Mouse (Mus musculus): ENCODE data around the gene Ggn. TPM values are rescaled to one million over a fixed set of nuclear protein-coding genes. Genes with fewer than 3 reads are reported as not detected.
A peak's percentile ranks its signal among the peaks of the same experiment; 100 is the strongest.
"Not testable (repeated sequence)": the region's sequence is repeated elsewhere in the genome, so short reads cannot be mapped to it uniquely, and the experiment has no call there.

The Ggn gene
- polyA plus RNA-seq, 2 experiments from 2014 or later: not detected

DNA sequence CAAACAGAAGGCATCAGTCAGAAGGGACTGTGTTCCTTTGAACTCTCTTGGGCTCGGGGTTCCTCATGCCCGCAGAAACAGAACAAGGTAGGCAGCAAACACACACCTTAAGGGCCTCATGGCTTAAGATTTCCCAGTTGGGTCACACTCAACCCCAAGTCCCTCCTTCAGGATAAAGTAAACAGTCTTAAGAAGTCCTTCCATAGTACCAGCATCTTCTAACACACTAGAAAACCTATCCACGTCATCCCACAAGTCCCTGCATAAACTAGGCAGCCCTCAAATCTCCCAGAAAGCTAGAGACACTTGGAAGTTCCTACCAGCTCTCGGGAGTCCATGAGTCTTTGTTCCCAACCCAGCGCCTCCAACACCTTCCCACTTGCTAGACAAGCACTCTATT, 7.7 kb upstream of the Ggn start:
- ATAC-seq: no peak

DNA sequence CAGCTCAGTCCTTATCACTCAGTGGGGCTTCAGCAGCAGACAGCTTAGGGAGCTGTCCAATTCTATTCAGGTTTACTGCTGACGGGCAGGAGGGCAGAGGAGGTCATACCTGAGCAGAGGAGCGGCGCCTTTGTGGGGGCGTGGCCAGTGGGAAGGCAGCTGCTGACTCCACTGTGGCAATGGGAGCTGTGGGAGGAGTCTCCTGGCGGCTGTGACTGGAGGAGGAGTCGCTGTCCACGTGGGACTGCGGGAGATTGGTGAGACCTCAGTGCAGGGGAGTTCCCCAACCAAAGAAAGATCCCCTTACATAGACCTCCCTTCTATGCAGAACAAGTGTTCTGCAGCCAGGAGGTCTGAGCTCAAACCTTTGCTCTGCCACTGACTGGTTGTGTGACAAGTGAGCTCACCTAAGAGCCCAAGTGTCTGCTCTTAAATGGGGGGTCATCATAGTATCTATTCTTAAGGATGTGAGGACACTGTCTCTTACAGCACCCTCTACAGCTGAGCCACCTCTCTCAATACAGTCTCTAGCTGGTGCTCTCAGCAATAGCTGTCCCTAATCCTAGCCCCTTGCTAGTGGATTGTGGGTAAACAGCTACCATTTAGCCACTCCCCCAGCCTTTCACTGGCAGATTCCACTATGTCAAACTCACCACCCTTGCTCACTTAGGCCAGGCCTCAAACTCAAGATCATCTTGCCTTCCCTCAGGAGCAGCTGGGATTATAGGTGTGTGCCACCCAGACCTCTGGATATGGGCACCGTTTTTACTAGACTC, 7.1 kb upstream of the Ggn start:
- peak; percentile 70 for ATAC-seq

DNA sequence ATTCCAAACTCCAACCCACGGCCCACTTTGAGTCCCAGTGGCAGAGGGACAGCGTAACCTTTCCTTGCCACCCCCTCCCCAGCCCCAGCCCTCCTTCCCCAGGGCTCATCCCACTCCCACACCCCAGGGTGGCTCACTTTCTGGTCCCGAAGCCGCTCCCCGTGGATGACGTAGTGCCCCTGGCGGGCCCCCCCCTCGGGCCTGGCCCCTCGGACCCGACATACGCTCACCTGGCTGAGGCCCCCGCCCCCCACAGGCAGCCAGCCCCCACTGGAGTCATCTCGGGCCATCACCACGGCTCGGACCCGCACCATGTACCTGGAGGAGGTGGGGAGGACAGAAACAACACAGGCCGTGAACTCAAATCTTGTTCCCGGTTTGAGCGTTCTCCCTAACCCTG, 2.4 kb upstream of the Ggn start:
- no peak for ATAC-seq

DNA sequence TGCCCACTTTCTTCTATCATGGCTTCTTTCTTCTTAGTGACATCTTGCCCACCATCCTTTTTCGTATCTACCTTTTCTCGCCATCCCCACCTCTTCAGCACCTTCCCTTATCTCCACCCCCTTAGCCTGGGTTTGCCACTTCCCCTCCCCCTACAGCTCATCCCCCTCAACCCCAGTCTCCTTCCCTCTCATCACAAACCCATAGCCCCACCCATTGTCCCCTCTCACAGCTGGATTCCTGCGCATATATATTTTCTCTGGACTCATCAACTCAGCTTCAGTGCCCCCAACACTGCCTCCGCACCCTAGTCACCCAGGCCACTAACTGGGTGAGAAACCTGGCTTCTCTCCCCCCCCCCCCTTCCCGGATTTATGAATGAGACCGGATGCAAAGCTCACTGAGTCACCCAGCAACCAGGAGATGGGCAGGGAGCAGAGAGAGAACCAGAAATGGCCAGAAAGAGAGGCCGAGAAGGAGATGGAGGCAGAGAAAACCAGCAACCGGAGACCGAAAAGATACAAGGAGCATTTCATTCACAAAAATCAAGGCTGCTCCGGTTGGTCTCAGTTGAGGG, 1.8 kb upstream of the Ggn start:
- ATAC-seq: no peak

DNA sequence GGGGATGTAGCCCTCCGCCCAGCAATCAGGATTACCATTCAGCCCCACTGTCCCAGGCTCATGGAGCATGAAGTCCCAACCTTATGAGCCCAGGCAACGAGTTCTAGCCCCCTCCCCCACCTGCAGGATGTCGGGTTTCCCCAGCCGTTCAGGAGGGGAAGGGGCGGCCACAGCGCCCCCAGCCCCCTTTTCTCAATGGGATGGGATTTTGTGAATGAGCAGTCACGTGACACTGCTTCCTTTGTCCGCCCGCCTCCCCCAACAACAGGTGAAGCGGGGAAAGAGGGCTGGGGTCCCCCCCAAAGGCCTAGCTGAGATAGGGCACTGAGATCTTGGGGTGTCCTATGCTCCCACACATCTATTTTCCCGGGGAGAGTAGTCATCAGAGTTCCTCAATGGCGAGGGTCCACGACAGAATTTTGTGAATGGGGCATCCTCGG, 1.2 kb upstream of the Ggn start:
- ATAC-seq: no peak

DNA sequence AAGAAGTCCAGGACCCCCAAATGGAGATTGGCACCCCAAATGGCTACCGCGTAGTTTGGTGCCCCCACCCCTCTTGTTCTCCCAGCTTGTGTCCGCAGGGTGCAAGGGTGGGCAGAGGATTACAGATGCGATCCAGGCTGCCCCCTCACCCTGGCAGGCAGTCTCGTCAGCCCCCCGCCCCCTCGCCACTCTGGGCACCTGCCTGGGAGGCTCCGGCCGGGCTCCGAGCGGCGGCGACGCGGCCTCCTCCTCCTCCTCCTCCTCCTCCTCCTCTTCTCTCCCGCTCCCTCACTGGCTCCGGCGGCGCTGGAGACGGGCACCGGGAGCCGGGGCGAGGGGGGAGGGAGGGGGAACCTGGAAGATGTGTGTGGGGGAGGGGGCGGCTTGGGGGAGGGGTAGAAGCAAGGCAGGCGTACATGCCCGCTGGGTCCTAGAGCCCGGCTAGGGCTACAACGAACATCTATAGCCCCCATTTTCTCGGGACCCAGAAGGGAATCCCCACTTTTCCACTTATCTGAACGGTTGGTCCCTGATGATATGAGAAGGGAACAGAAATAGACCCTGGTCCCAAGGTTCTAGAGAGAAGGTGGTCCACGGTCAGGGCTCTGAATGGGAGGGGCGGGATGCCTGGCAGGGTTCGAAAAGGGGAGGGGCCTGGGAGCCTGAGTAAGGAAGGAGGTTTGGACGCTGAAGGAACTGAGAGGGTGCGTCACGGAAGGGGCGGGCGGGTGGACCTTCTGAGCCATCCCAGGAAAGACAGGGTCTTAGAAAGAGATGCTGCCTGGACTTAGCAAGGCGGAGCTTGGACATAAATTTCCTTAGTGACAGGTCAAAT, 562 bp upstream of the Ggn start:
- ATAC-seq: peak; percentile 27

DNA sequence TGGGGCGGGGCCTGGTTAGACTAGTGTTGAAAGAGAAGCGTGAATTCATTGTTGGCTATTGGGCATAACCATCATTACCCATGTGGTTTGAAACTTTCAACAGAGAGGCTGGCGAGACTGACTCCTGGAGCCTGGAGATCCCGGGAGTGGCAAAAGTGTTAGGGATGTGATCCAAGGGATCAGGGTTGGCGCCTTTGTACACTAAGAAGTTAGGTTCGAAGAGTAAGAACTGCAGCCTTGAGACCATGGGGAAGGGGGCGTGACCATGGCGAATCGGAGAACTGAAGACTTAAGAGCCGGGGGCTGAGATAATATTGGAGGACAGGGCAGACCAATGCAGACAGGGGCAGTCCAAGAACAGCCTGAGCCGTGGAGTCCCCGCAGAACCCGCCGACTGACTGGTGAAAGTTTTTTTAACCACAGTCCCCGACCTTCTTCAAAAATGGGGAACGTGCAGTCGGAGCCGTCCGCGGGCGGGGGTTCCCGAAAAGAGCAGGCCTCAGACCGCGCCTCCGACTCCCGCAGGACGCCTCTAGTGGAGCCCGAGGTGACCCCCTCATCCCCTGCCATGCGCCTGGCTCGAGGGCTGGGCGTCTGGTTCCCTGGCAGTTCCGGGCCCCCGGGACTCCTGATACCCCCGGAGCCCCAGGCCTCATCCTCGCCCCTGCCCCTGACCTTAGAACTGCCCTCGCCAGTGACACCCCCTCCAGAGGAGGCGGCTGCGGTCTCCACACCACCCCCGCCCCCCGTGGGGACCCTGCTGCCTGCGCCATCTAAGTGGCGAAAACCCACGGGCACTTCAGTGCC, 948 bp downstream of the Ggn start:
- peak; percentile 39 for ATAC-seq

DNA sequence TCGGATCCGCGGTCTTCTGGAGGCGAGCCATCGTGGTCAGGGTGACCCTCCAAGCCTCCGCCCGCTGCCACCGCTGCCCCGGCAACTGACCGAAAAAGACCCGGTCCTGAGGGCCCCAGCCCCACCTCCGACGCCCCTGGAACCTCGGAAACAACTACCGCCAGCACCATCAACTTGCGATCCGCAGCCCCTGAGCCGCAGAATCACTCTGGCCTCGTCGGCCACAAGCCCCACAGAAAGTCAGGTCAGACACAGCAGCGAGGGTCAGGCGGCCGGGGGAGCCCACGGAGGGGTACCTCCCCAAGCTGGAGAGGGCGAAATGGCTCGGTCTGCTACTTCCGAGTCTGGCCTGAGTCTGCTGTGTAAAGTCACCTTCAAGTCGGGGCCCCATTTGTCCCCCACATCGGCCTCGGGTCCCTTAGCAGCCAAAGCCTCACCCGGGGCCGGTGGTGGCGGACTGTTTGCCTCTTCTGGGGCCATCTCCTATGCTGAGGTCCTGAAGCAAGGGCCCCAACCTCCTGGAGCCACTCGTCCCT, 1.6 kb downstream of the Ggn start:
- no peak for ATAC-seq

DNA sequence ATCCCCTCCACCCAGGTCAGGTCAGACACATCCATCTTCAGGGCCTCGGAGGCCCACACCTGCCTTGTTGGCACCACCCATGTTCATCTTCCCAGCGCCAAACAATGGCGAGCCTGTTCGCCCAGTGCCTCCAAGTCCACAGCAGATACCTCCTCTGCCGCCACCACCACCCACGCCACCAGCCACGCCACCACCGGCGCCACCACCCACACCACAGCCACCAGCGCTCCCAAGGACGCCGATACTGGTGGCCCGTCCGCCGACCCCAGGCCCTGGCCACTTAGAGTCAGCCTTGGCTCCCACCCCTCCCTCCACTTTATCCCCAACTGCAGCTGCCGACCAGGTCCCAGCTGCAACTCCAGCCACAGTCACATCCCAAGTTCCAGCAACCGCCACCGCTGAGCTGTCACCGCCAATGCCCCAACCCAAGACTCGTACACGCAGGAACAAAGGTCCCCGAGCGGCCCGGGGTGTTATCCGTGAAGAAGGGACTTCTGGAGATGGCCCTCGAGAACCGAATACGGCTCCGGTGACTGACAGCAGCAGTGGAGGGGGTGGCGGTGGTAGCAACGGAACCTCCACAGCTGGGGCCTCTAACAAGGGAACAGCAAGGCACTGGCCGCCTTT, 2.5 kb downstream of the Ggn start:
- ATAC-seq: no peak

DNA sequence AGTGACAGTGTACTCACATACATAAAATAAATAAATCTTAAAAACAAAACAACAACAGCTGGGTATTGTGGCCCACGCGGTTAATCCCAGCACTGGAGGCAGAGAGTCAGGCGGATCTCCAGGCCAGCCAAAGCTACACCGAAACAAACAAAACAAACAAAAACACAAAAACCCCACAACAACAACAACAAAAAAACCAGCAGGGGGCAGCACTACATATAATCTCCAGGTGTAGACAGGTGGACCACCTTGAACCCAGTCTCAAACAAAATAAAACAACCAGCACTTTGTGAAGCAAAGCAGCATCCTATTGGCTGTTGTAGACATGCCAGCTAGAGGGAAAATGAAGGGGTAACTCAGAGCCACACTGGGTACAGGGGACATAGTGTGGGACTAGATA, 8.1 kb downstream of the Ggn start:
- no peak for ATAC-seq

DNA sequence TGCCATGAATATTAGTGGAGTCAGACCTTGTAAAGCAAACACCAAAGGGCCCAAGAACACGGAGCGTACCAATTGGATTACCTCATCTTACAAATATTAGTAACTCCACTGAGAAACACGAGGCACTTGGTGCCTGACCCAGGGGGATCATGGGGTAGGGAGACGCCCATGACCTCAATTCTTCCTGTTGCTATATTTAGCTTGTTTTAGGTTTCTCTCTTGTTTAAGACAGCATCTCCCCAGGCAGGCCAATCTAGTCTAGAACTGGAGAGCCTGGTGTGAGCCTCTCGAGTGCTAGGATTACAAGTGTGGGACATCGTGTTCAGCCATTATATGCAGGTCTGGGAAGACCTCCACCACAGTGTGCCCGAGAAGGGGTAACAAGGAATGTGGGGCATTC, 9.3 kb downstream of the Ggn start:
- no peak for ATAC-seq

DNA sequence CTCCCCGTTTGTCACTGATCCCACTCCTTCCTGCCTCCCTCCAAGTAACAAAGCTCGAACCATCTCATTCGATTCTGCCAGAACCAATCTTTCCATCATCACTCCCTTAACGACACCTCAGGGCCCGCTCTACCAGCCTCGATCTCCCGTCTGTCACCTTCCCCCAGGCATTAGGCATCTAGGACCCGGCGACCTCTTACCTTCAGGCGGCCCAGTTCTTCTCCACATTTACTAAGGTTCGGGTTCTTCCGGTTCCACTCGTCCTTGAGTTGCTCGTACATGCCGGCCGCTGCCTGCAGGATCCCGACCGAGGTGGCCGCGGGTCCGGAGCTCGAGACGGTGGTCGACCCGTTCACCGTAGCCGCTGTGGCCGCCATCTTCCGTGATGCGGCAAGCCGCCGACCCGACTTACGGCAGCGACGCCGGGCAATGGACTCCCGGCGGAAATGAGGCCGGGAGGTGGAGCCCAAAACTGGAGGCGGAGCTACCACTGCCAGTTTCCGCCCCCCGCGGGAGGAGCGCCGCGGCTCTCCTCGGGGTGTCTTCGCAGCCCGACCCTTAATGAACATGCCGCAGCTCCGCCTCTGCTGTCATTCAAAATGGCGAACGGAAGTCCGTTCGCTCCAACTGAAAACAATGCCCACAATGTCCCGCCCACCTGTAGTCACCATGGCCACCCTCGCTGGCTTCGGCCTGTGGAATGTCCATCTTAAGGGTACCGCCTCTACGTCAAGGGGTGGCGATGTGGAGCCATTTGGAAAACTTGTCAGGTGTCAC, 10.3 kb downstream of the Ggn start, which contains the start of gene Psmd8:
TSS of gene Psmd8 (minus strand) at position 625 of the 777 bp plus-strand sequence.
- ATAC-seq: peak; percentile 97

DNA sequence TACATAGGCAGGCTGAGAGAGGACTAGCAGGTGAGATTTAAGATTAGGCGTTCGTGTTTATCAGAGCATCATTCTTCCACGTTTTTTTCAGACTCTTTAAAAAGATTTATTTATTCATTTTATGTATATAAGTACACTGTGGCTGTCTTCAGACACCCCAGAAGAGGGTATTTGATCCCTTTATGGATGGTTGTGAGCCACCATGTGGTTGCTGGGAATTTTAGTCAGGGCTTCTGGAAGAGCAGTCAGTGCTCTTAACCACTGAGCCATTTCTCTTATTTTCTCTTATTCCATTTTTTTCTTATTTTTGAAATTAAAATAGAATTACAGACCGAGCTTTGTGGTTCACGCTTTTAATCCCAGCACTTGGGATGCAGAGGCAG, 10.8 kb downstream of the Ggn start:
- ATAC-seq: no peak

DNA sequence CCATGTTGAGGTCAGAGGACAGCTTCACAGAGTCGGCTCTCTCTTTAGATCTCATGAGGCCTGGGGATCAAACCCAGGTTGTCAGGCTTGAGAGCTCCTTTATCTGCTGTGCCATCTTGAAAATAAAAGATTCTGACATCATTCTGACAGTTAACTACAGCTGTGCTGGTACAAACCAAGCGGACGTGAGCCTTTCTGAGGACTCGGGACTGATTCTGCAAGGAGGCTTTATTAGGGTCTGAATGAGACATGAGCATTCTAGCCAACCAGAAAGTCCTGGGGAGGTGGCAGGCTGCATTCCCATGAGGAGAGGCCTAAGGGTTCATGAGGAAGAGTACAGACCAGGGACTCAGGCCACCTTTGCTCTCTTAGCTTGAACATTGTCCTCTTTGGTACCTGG, 11.3 kb downstream of the Ggn start:
- not testable (repeated sequence) for ATAC-seq

DNA sequence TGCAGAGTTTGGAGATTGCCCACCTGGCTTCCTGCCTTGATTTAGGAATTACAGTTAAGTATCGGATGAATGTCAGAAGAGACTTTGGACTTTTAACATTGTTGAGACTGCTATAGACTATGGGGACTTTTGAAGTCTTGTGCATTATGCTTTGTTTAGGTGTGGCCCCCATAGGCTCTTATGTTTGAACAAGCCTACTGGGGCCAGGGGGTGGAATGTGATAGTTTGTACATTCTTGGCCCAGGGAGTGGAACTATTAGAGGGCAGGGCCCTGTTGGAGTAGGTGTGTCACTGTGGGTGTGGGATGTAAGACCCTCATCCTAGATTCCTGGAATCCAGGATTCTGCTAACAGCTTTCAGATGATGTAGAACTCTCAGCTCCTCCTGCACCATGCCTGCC, 24.2 kb downstream of the Ggn start:
- not testable (repeated sequence) for ATAC-seq

DNA sequence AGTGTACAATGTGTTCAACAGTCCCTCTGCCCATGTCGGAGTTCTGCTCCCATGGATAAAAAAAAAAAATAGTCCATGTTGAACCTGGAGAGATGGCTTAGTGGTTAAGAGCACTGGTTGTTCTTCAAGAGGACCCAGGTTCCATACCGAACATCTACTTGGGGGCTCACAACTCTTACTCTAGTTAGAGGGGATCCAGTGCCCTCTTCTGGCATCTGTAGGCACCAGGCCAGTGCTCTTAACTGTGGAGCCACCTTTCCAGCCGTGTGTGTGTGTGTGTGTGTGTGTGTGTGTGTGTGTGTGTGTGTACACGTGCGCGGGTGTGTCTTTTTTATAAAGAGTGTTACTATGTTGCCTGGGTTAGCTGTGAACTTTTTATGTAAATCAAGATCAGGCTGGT, 32.6 kb downstream of the Ggn start:
- ATAC-seq: no peak

DNA sequence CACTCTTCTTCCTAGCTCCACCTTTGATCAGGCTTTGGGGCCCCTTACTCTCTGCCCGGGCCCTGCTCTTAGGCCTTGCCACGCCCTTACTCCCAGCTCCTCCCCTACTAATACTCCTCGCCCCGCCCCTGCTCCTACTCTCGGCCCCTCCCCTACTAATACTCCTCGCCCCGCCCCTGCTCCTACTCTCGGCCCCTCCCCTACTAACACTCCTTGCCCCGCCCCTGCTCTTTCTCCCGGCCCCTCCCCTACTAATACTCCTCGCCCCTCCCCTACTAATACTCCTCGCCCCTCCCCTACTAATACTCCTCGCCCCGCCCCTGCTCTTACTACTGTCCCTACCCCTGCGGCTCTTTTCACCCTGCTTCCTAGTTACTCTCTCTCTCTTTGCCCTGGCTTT, 41.0 kb downstream of the Ggn start:
- ATAC-seq: peak; percentile 29

DNA sequence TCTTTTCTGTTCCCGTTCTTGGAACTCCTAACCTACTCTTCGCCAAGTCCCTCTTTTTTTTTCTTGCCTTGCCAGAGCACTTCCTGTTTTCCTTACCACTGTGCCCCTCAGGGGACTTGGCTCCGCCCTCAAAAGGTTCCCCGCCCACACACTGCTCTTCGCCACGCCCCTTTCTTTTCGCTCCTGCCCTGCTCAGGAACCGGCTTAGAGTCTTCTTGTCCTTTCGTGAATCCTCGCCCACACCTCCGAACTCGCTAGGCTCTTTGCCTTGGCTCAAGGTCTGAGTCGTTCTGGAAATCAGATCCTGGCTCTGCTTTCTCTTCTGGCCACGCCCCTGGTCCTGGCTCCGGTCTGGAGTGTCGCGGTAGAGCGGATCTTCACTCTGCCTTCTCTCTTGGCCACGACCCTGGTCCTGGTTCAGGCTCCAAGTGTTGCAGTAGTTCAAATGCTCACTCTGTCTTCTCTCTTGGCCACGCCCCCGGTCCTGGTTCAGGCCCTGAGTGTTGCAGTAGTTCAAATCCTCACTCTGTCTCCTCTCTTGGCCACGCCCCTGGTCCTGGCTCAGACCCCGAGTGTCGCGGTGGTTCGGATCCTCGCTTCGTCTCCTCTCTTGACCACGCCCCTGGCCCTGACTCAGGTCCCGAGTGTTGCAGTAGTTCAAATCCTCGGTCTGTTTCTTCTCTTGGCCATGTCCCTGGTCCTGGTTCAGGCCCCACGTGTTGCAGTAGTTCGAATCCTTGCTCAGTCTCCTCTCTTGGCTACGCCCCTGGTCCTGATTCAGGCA, 41.6 kb downstream of the Ggn start:
- ATAC-seq: peak; percentile 94

DNA sequence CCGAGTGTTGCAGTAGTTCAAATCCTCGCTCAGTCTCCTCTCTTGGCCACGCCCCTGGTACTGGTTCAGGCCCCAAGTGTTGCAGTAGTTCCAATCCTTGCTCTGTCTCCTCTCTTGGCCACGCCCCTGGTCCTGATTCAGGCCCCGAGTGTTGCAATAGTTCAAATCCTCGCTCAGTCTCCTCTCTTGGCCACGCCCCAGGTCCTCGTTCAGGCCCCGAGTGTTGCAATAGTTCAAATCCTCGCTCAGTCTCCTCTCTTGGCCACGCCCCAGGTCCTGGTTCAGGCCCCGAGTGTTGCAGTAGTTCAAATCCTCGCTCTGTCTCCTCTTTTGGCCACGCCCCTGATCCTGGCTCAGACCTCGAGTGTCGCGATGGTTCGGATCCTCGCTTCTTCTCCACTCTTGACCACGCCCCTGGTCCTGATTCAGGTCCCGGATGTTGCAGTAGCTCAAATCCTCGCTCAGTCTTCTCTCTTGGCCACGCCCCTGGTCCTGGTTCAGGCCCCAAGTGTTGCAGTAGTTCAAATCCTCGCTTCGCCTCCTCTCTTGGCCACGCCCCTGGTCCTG, 42.3 kb downstream of the Ggn start:
- no peak for ATAC-seq

Measured in CD4-positive, CD25-positive, alpha-beta regulatory T cell, adult 4 months (primary cell).